16 mouse cellular contexts compared by ENCODE assay signal in the genomic region with DNA sequence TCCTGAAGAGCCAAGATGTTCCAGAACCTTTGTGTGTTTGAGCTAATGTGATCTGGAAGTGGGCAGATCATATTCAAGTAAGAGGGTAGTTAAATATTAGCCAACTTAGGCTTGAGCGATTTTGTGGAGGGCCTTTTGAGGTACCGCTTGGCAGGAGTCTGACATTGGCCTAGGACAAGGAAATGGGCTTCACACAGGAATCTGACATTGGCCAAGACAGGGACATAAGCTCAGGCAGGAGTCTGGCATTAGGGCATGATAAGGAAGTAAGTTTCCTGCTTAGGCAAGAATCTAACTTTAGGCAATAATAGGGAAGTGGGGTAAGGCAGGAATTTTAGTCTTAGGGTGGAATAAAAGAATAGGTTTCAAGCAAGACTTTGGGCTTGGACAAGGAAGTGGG. TPM values are rescaled to one million over a fixed set of nuclear protein-coding genes. Genes with fewer than 3 reads are reported as not detected.
DNase-seq lines count a peak whose midpoint lies in the region; ATAC-seq and TF ChIP-seq lines count a peak whose summit lies in the region.
"Had no signal": no experiment of that assay in that cellular context is flagged by ENCODE, and none has a peak within 500 bp of the region (broad histone marks: within the 10 kb centered on the region; RNA-seq: fewer than 3 reads in every experiment).

No protein-coding gene starts in this region.

- 0 out of 2 replicates have a peak overlapping the region, but pooled peaks have one; percentile 66 for H3K4me2 ChIP-seq in heart, embryonic 12.5 days
- no peak overlapping the region for H3K4me2 ChIP-seq in lung, postnatal 0 days (replicated peaks; ENCODE audit: low read depth, low read length)
- H3K4me2 ChIP-seq in forebrain, postnatal 0 days (ENCODE audit: low read depth) = 0 out of 2 replicates have a peak overlapping the region, but pooled peaks have one; percentile 50
- 0 out of 2 replicates have a peak overlapping the region, but pooled peaks have one; percentile 58 for H3K4me2 ChIP-seq in midbrain, embryonic 16.5 days (ENCODE audit: low read length)

- peaks cover 18% of the 10 kb centered on the region for H3K27me3 ChIP-seq in heart, embryonic 12.5 days (replicated peaks)
- peaks cover 21% of the 10 kb centered on the region for H3K27me3 ChIP-seq in heart, embryonic 10.5 days (ENCODE audit: insufficient read depth, poor library complexity, severe bottlenecking)
- no peaks in the 10 kb centered on the region for H3K27me3 ChIP-seq in lung, postnatal 0 days (replicated peaks; ENCODE audit: insufficient read depth, low read length)
- H3K27me3 ChIP-seq in forebrain, postnatal 0 days (ENCODE audit: insufficient read depth, low read length) = no peaks in the 10 kb centered on the region
- H3K27me3 ChIP-seq in midbrain, embryonic 16.5 days (ENCODE audit: control insufficient read depth, insufficient read depth, low read depth, low read length) = no peaks in the 10 kb centered on the region
- H3K27me3 ChIP-seq: liver, embryonic 13.5 days had no signal

- no peak overlapping the region for H3K9ac ChIP-seq in heart, embryonic 12.5 days
- no peak overlapping the region for H3K9ac ChIP-seq in lung, postnatal 0 days (replicated peaks; ENCODE audit: low read depth)
- H3K9ac ChIP-seq in forebrain, postnatal 0 days = no peak overlapping the region
- no peak overlapping the region for H3K9ac ChIP-seq in midbrain, embryonic 16.5 days (ENCODE audit: low read depth, low read length)
- H3K9ac ChIP-seq: heart, embryonic 13.5 days; liver, embryonic 13.5 days had no signal

- WGBS in heart, embryonic 12.5 days = 68% methylated on average over 2 of the region's 2 CpGs
- WGBS in heart, embryonic 10.5 days = 58% methylated on average over 2 of the region's 2 CpGs
- WGBS in lung, postnatal 0 days = 46% methylated on average over 2 of the region's 2 CpGs
- WGBS in forebrain, postnatal 0 days = 77% methylated on average over 2 of the region's 2 CpGs
- 64% methylated on average over 2 of the region's 2 CpGs for WGBS in midbrain, embryonic 16.5 days

- no peak for TF ChIP-seq EP300 in lung, postnatal 0 days (IDR thresholded peaks at IDR 0.05)

- peaks cover 4% of the 10 kb centered on the region for H3K36me3 ChIP-seq in heart, embryonic 12.5 days
- peaks cover 4% of the 10 kb centered on the region; the same call in 1 of the 2 replicates for H3K36me3 ChIP-seq in heart, embryonic 10.5 days
- H3K36me3 ChIP-seq in lung, postnatal 0 days (ENCODE audit: insufficient read depth, low read length) = no peaks in the 10 kb centered on the region
- H3K36me3 ChIP-seq in forebrain, postnatal 0 days (ENCODE audit: insufficient read depth) = no peaks in the 10 kb centered on the region
- no peaks in the 10 kb centered on the region for H3K36me3 ChIP-seq in midbrain, embryonic 16.5 days (ENCODE audit: control insufficient read depth, insufficient read depth, low read length)
- H3K36me3 ChIP-seq: liver, embryonic 13.5 days had no signal

- TF ChIP-seq CTCF in lung, postnatal 0 days (IDR thresholded peaks at IDR 0.05) = no peak
- no peak for TF ChIP-seq CTCF in forebrain, postnatal 0 days (IDR thresholded peaks at IDR 0.05; ENCODE audit: low read depth)

- no peak for DNase-seq in heart, embryonic 10.5 days (ENCODE audit: low spot score)
- DNase-seq in lung, postnatal 0 days (ENCODE audit: low spot score) = peak; percentile 63
- DNase-seq in lung, postnatal 10 days = no peak
- DNase-seq in forebrain, postnatal 0 days = no peak
- no peak for DNase-seq in spleen, postnatal 10 days (ENCODE audit: low spot score in 2 of 2)
- no peak for DNase-seq in right cerebral cortex, adult 18-20 months
- DNase-seq: cerebellum, adult 8-10 months; gastrocnemius, postnatal 25 days; kidney, postnatal 14 days; layer of hippocampus, postnatal 36 days; liver, embryonic 13.5 days; thymus, postnatal 36 days had no signal

- H3K4me1 ChIP-seq in heart, embryonic 12.5 days (replicated peaks) = peaks cover 13% of the 10 kb centered on the region; the same call in 1 of the 2 replicates
- H3K4me1 ChIP-seq in heart, embryonic 10.5 days = peaks cover 14% of the 10 kb centered on the region
- H3K4me1 ChIP-seq in lung, postnatal 0 days (ENCODE audit: insufficient read depth, low read depth, low read length) = no peaks in the 10 kb centered on the region
- H3K4me1 ChIP-seq in forebrain, postnatal 0 days (ENCODE audit: insufficient read depth) = peaks cover 15% of the 10 kb centered on the region
- peaks cover 8% of the 10 kb centered on the region for H3K4me1 ChIP-seq in midbrain, embryonic 16.5 days (ENCODE audit: control insufficient read depth, insufficient read depth, low read length)

- H3K4me3 ChIP-seq in heart, embryonic 12.5 days = no peak overlapping the region
- H3K4me3 ChIP-seq in heart, embryonic 10.5 days = no peak overlapping the region
- H3K4me3 ChIP-seq in lung, postnatal 0 days (ENCODE audit: low read depth, low read length) = no peak overlapping the region
- no peak overlapping the region for H3K4me3 ChIP-seq in forebrain, postnatal 0 days (ENCODE audit: low read depth, low read length)
- H3K4me3 ChIP-seq in midbrain, embryonic 16.5 days (ENCODE audit: low read depth, low read length) = peak overlapping the region; percentile 31; the same call in 1 of the 2 replicates
- H3K4me3 ChIP-seq: liver, embryonic 13.5 days had no signal

- no peak overlapping the region for H3K27ac ChIP-seq in heart, embryonic 12.5 days (ENCODE audit: poor library complexity, severe bottlenecking)
- no peak overlapping the region for H3K27ac ChIP-seq in heart, embryonic 10.5 days
- H3K27ac ChIP-seq in lung, postnatal 0 days (ENCODE audit: low read length) = no peak overlapping the region
- H3K27ac ChIP-seq in forebrain, postnatal 0 days (ENCODE audit: low read depth, low read length) = 0 out of 2 replicates have a peak overlapping the region, but pooled peaks have one; percentile 4
- H3K27ac ChIP-seq in midbrain, embryonic 16.5 days (ENCODE audit: low read length) = peak overlapping the region; percentile 32; the same call in 1 of the 2 replicates
- H3K27ac ChIP-seq: heart, embryonic 13.5 days; liver, embryonic 13.5 days had no signal

- H3K9me3 ChIP-seq in heart, embryonic 12.5 days (replicated peaks) = peaks cover 35% of the 10 kb centered on the region
- peaks cover 10% of the 10 kb centered on the region; the same call in 1 of the 2 replicates for H3K9me3 ChIP-seq in heart, embryonic 10.5 days
- 0 out of 2 replicates have a peak, but pooled peaks cover under 1% of the 10 kb centered on the region for H3K9me3 ChIP-seq in lung, postnatal 0 days (ENCODE audit: low read length)
- H3K9me3 ChIP-seq in forebrain, postnatal 0 days (ENCODE audit: low read length) = no peaks in the 10 kb centered on the region
- no peaks in the 10 kb centered on the region for H3K9me3 ChIP-seq in midbrain, embryonic 16.5 days (replicated peaks; ENCODE audit: control insufficient read depth, low read length, poor library complexity, severe bottlenecking)

- ATAC-seq in heart, embryonic 12.5 days (ENCODE audit: insufficient number of reproducible peaks, low FRiP score) = no peak
- ATAC-seq in lung, postnatal 0 days = peak; percentile 21
- no peak for ATAC-seq in forebrain, postnatal 0 days
- ATAC-seq in midbrain, embryonic 16.5 days = no peak

RNA-seq across cellular contexts. Expression of gene Catsperg1, which starts 0.4 kb away (rescaled TPM):
- polyA plus RNA-seq in heart, embryonic 12.5 days (2016; fragmentation: Nextera tagmentation; extraction: Ambion mirVana) = 0.38 and 0.44 TPM in 2 replicates
- 0.14 and 0.59 TPM in 2 replicates for polyA plus RNA-seq in heart, embryonic 10.5 days (2016; fragmentation: Nextera tagmentation; extraction: Ambion mirVana)
- 0.81 and 1.00 TPM in 2 replicates for polyA plus RNA-seq in lung, postnatal 0 days (2015; fragmentation: Nextera tagmentation; extraction: Ambion mirVana)
- total RNA-seq in forebrain, postnatal 0 days (2014; rRNA removed) = 2.5 and 3.5 TPM in 2 replicates
- 0.75 and 2.3 TPM in 2 replicates for polyA plus RNA-seq in forebrain, postnatal 0 days (2015; fragmentation: Nextera tagmentation; extraction: Ambion mirVana)
- 3.8 and 5.8 TPM in 2 replicates for polyA plus RNA-seq in midbrain, embryonic 16.5 days (2015; fragmentation: Nextera tagmentation; extraction: Ambion mirVana)

RNA-seq across cellular contexts. Expression of gene Kcnk6, which starts 18.1 kb away (rescaled TPM):
- polyA plus RNA-seq in heart, embryonic 12.5 days (2016; fragmentation: Nextera tagmentation; extraction: Ambion mirVana) = 3.4 and 4.3 TPM in 2 replicates
- polyA plus RNA-seq in heart, embryonic 10.5 days (2016; fragmentation: Nextera tagmentation; extraction: Ambion mirVana) = 1.7 and 2.4 TPM in 2 replicates
- polyA plus RNA-seq in lung, postnatal 0 days (2015; fragmentation: Nextera tagmentation; extraction: Ambion mirVana) = 2.2 and 2.4 TPM in 2 replicates
- 1.7 and 6.1 TPM in 2 replicates for total RNA-seq in forebrain, postnatal 0 days (2014; rRNA removed)
- polyA plus RNA-seq in forebrain, postnatal 0 days (2015; fragmentation: Nextera tagmentation; extraction: Ambion mirVana) = 0.88 and 0.97 TPM in 2 replicates
- 1.1 and 1.7 TPM in 2 replicates for polyA plus RNA-seq in midbrain, embryonic 16.5 days (2015; fragmentation: Nextera tagmentation; extraction: Ambion mirVana)
- total RNA-seq: megakaryocyte-erythroid progenitor cell, adult 5-6 weeks had no signal

RNA-seq across cellular contexts. Expression of gene Yif1b, which starts 23.9 kb away (rescaled TPM):
- 99.4 and 104 TPM in 2 replicates for polyA plus RNA-seq in heart, embryonic 12.5 days (2016; fragmentation: Nextera tagmentation; extraction: Ambion mirVana)
- 126 and 131 TPM in 2 replicates for polyA plus RNA-seq in heart, embryonic 10.5 days (2016; fragmentation: Nextera tagmentation; extraction: Ambion mirVana)
- 93.9 and 96.2 TPM in 2 replicates for polyA plus RNA-seq in lung, postnatal 0 days (2015; fragmentation: Nextera tagmentation; extraction: Ambion mirVana)
- 71.2 and 84.1 TPM in 2 replicates for total RNA-seq in forebrain, postnatal 0 days (2014; rRNA removed)
- polyA plus RNA-seq in forebrain, postnatal 0 days (2015; fragmentation: Nextera tagmentation; extraction: Ambion mirVana) = 97.7 and 100 TPM in 2 replicates
- 95.7 and 109 TPM in 2 replicates for polyA plus RNA-seq in midbrain, embryonic 16.5 days (2015; fragmentation: Nextera tagmentation; extraction: Ambion mirVana)

RNA-seq across cellular contexts. Expression of gene Psmd8, which starts 33.7 kb away (rescaled TPM):
- polyA plus RNA-seq in heart, embryonic 12.5 days (2016; fragmentation: Nextera tagmentation; extraction: Ambion mirVana) = 221 and 225 TPM in 2 replicates
- 244 and 267 TPM in 2 replicates for polyA plus RNA-seq in heart, embryonic 10.5 days (2016; fragmentation: Nextera tagmentation; extraction: Ambion mirVana)
- 234 and 250 TPM in 2 replicates for polyA plus RNA-seq in lung, postnatal 0 days (2015; fragmentation: Nextera tagmentation; extraction: Ambion mirVana)
- total RNA-seq in forebrain, postnatal 0 days (2014; rRNA removed) = 245 and 253 TPM in 2 replicates
- polyA plus RNA-seq in forebrain, postnatal 0 days (2015; fragmentation: Nextera tagmentation; extraction: Ambion mirVana) = 292 and 338 TPM in 2 replicates
- 287 TPM in 2 replicates for polyA plus RNA-seq in midbrain, embryonic 16.5 days (2015; fragmentation: Nextera tagmentation; extraction: Ambion mirVana)

RNA-seq across cellular contexts. Expression of gene 2200002D01Rik, which starts 34.0 kb away (rescaled TPM):
- polyA plus RNA-seq in heart, embryonic 12.5 days (2016; fragmentation: Nextera tagmentation; extraction: Ambion mirVana) = 9.2 and 11.7 TPM in 2 replicates
- polyA plus RNA-seq in heart, embryonic 10.5 days (2016; fragmentation: Nextera tagmentation; extraction: Ambion mirVana) = 8.2 and 9.7 TPM in 2 replicates
- polyA plus RNA-seq in lung, postnatal 0 days (2015; fragmentation: Nextera tagmentation; extraction: Ambion mirVana) = 123 and 134 TPM in 2 replicates
- 0.23 TPM in 1 of 2 replicates, not detected in the other for total RNA-seq in forebrain, postnatal 0 days (2014; rRNA removed)
- 0.67 and 0.82 TPM in 2 replicates for polyA plus RNA-seq in forebrain, postnatal 0 days (2015; fragmentation: Nextera tagmentation; extraction: Ambion mirVana)
- 0.46 and 1.5 TPM in 2 replicates for polyA plus RNA-seq in midbrain, embryonic 16.5 days (2015; fragmentation: Nextera tagmentation; extraction: Ambion mirVana)
- total RNA-seq: layer of hippocampus, postnatal 36 days had no signal

Comparison
In these comparisons a context has a peak if more than half of its experiments do, and no peak if none do; other contexts are left out.
1. H3K27ac ChIP-seq: peak in forebrain, postnatal 0 days (single experiment) and midbrain, embryonic 16.5 days (single experiment); none in heart, embryonic 12.5 days (single experiment), heart, embryonic 10.5 days (single experiment) and lung, postnatal 0 days (single experiment).